Mouse (Mus musculus): ENCODE measurements around the gene Plek2. TPM values are rescaled to one million over a fixed set of nuclear protein-coding genes. Genes with fewer than 3 reads are reported as not detected.

Gene Plek2
- total and polyA plus RNA-seq, 3 experiments, result 0.23 to 0.41 TPM; not detected in 1

- no peak for DNase-seq
Measured at GRCm38 (mm10) chr12:78910684-78911461, 4.1 kb upstream of the Plek2 start.

GRCm38 (mm10) chr12:78908081-78908605 is 1.4 kb upstream of the Plek2 start:
- peak; percentile 24 for DNase-seq

GRCm38 (mm10) chr12:78904499-78904898 is 2.3 kb downstream of the Plek2 start:
- no peak for DNase-seq

GRCm38 (mm10) chr12:78903313-78903712 is 3.5 kb downstream of the Plek2 start:
- DNase-seq, result no peak

GRCm38 (mm10) chr12:78901467-78901866 is 5.3 kb downstream of the Plek2 start:
- DNase-seq, result no peak

- DNase-seq, result no peak
Measured at GRCm38 (mm10) chr12:78897861-78898260, 8.9 kb downstream of the Plek2 start.

GRCm38 (mm10) chr12:78891149-78891548 is 15.6 kb downstream of the Plek2 start:
- DNase-seq, result no peak

- no peak for DNase-seq
Measured at GRCm38 (mm10) chr12:78890062-78890461, 16.7 kb downstream of the Plek2 start.

GRCm38 (mm10) chr12:78874581-78874980 is 32.2 kb downstream of the Plek2 start:
- DNase-seq, result no peak

- peak; percentile 15 for DNase-seq
Measured at GRCm38 (mm10) chr12:78868115-78868514, 38.6 kb downstream of the Plek2 start.

GRCm38 (mm10) chr12:78865434-78865833 is 41.3 kb downstream of the Plek2 start:
- DNase-seq, result no peak

- no peak for DNase-seq
Measured at GRCm38 (mm10) chr12:78862254-78862730, 44.5 kb downstream of the Plek2 start.

GRCm38 (mm10) chr12:78861496-78862253 is 45.1 kb downstream of the Plek2 start, which contains the start of the genes Atp6v1d and Eif2s1:
Gene Atp6v1d (minus strand): TSS chr12:78861638.
Gene Eif2s1 (plus strand): TSS chr12:78861819.
- DNase-seq, result peak; percentile 99

- no peak for DNase-seq
Measured at GRCm38 (mm10) chr12:78860921-78861495, 45.8 kb downstream of the Plek2 start.

- DNase-seq, result no peak
Measured at GRCm38 (mm10) chr12:78848246-78848645, 58.5 kb downstream of the Plek2 start.

GRCm38 (mm10) chr12:78842429-78842828 is 64.3 kb downstream of the Plek2 start:
- no peak for DNase-seq

- no peak for DNase-seq
Measured at GRCm38 (mm10) chr12:78839906-78840305, 66.9 kb downstream of the Plek2 start.

Other genes starting within 250 kb of the Plek2 start
- gene Fam71d, start 215.4 kb downstream of the Plek2 start, total RNA-seq (2021), result under 1 TPM; 0.35 to 0.86 TPM
- not detected in 2 replicates for gene Fam71d, start 215.4 kb downstream of the Plek2 start, polyA plus RNA-seq (2012; rRNA removed)
- gene Mpp5, start 158.1 kb downstream of the Plek2 start, total RNA-seq (2021), result 10 to 100 TPM; 26.9 to 36.3 TPM
- 0.33 and 0.36 TPM in 2 replicates for gene Mpp5, start 158.1 kb downstream of the Plek2 start, polyA plus RNA-seq (2012; rRNA removed)
- gene Atp6v1d, start 45.3 kb downstream of the Plek2 start, total RNA-seq (2021), result 10 to 100 TPM; 58.6 to 78.8 TPM
- gene Atp6v1d, start 45.3 kb downstream of the Plek2 start, polyA plus RNA-seq (2012; rRNA removed), result 2.2 and 2.4 TPM in 2 replicates
- gene Eif2s1, start 45.1 kb downstream of the Plek2 start, total RNA-seq (2021), result 10 to 100 TPM; 75.7 to 83.3 TPM
- gene Eif2s1, start 45.1 kb downstream of the Plek2 start, polyA plus RNA-seq (2012; rRNA removed), result 3.5 and 3.9 TPM in 2 replicates
- 10 to 100 TPM in 1 of 2 experiments, 1 to 10 TPM in 1; 5.8 to 11.3 TPM for gene Tmem229b, start 100.7 kb upstream of the Plek2 start, total RNA-seq (2021)
- 9.2 and 9.3 TPM in 2 replicates for gene Tmem229b, start 100.7 kb upstream of the Plek2 start, polyA plus RNA-seq (2012; rRNA removed)
- 1 to 10 TPM; 1.8 to 2.2 TPM for gene Plekhh1, start 122.2 kb upstream of the Plek2 start, total RNA-seq (2021)
- gene Plekhh1, start 122.2 kb upstream of the Plek2 start, polyA plus RNA-seq (2012; rRNA removed), result 1.4 and 2.1 TPM in 2 replicates
- gene Pigh, start 182.7 kb upstream of the Plek2 start, total RNA-seq (2021), result 10 to 100 TPM; 10.5 to 12.6 TPM
- 16.7 and 17.5 TPM in 2 replicates for gene Pigh, start 182.7 kb upstream of the Plek2 start, polyA plus RNA-seq (2012; rRNA removed)
- gene Arg2, start 223.8 kb upstream of the Plek2 start, total RNA-seq (2021), result under 1 TPM; 0.26 to 0.41 TPM
- not detected in 2 replicates for gene Arg2, start 223.8 kb upstream of the Plek2 start, polyA plus RNA-seq (2012; rRNA removed)

All from adrenal gland, adult 2 months (tissue).